Mouse (Mus musculus) gastrocnemius, adult 2 months (tissue): Measurements from ENCODE around the gene Il12a. TPM values are rescaled to one million over a fixed set of nuclear protein-coding genes. Genes with fewer than 3 reads are reported as not detected.
A peak's percentile ranks its signal among the peaks of the same experiment; 100 is the strongest.
"Not testable (repeated sequence)": the region's sequence is repeated elsewhere in the genome, so short reads cannot be mapped to it uniquely, and the experiment has no call there.

Experiments
- DNase-seq: peaks from one replicate; pipeline ENCODE4 v3.0.0; 2022
- H3K27ac ChIP-seq: fragments of 200-600 bp; 2 replicates; pipeline ENCODE4 v1.8.1; 2022; ENCODE audit warnings: mild to moderate bottlenecking
- H3K4me3 ChIP-seq: fragments of 200-600 bp; 2 replicates; pipeline ENCODE4 v1.8.1; 2022; ENCODE audit warnings: mild to moderate bottlenecking, moderate library complexity
- CTCF ChIP-seq: fragments of 200-600 bp; IDR thresholded peaks from 2 replicates; pipeline ENCODE4 v1.8.1; 2022; ENCODE audit warnings: antibody characterized with exemption, mild to moderate bottlenecking, moderate library complexity
- intact Hi-C: fragments of 180-260 bp; cut with DNase I; formaldehyde crosslinking; loops from one replicate; pipeline ENCODE4 v1.15.1; 2025
- total RNA-seq, 2 experiments: library from RNA; stranded (reverse); gene quantifications; 2 replicates each; pipeline ENCODE4 v1.2.3; 2021

Gene Il12a
- total RNA-seq, 2 experiments from 2014 or later: 4.1 to 4.8 TPM

GRCm38 (mm10) chr3:68711510-68711909, 21.1 kb downstream of the Il12a start:
- H3K4me3 ChIP-seq: no peak overlapping the region
- no peak for DNase-seq
- intact Hi-C loops: loop anchor here (5.0 to 10.0 kb wide), 4 partner anchors 149 to 654 kb away; no protein-coding TSS in a partner anchor
- no peak overlapping the region for H3K27ac ChIP-seq
- TF ChIP-seq CTCF: no peak

- no peak overlapping the region for H3K27ac ChIP-seq
- peak; percentile 65 for DNase-seq
- intact Hi-C loops: loop anchor here (1.0 to 10.0 kb wide), 6 partner anchors 67 to 656 kb away; no protein-coding TSS in a partner anchor
- peak overlapping the region; percentile 64 for H3K4me3 ChIP-seq
- TF ChIP-seq CTCF: peak; percentile 95; the same call in 1 of the 2 replicates
Observed at GRCm38 (mm10) chr3:68713550-68713949, 23.1 kb downstream of the Il12a start.

DNA sequence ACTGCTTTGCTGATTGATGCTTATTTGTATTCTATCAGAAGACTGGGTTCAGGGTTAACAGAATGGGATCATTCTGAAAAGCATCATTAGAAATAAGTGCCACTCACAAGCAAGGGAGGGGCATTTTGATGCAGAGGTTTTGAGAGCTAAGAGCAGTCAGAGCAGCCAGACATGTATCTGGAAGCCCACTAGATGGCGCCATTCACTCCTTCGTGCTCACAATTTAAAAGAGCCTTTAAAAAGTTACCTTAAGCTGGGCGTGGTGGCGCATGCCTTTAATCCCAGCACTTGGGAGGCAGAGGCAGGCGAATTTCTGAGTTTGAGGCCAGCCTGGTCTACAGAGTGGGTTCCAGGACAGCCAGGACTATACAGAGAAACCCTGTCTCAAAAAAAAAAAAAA, 26.9 kb downstream of the Il12a start:
- intact Hi-C loops: loop anchor here (10.0 kb wide), 2 partner anchors 237 to 253 kb away; no protein-coding TSS in a partner anchor
- TF ChIP-seq CTCF: peak; percentile 80
- not testable (repeated sequence) for H3K4me3 ChIP-seq, H3K27ac ChIP-seq
- peak; percentile 51 for DNase-seq

GRCm38 (mm10) chr3:68719229-68719819, 28.9 kb downstream of the Il12a start:
- no peak for DNase-seq
- Histone ChIP-seq H3K4me3 (no peak overlapping the region), H3K27ac (no peak overlapping the region)
- TF ChIP-seq CTCF: no peak
- intact Hi-C loops: loop anchor here (10.0 kb wide), 2 partner anchors 235 to 255 kb away; no protein-coding TSS in a partner anchor

GRCm38 (mm10) chr3:68720258-68720657, 29.8 kb downstream of the Il12a start:
- Histone ChIP-seq H3K27ac (no peak overlapping the region), H3K4me3 (no peak overlapping the region)
- TF ChIP-seq CTCF: peak; percentile 65
- peak; percentile 50 for DNase-seq
- intact Hi-C loops: no loop called here

DNA sequence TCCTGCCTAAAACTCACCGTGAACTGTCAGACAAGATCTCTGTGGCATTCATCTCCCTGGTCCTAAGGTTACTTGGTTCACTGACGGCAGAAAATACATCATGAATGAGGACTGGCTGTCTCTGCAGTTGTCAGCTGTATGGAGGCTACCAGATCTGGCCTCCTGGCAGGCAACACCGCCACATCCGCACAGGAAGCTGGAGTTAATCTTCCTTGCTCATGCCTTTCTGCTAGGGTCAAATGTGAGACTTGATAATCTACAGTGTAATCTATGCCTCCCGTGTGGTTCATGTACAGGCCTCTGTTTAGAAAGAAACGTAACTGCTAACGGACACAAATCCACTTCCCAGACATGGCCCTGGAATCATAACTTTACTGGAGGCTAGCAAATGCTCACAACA, 51.5 kb downstream of the Il12a start:
- no peak for DNase-seq
- H3K27ac ChIP-seq: no peak overlapping the region
- no peak for TF ChIP-seq CTCF
- intact Hi-C loops: no loop called here
- no peak overlapping the region for H3K4me3 ChIP-seq

DNA sequence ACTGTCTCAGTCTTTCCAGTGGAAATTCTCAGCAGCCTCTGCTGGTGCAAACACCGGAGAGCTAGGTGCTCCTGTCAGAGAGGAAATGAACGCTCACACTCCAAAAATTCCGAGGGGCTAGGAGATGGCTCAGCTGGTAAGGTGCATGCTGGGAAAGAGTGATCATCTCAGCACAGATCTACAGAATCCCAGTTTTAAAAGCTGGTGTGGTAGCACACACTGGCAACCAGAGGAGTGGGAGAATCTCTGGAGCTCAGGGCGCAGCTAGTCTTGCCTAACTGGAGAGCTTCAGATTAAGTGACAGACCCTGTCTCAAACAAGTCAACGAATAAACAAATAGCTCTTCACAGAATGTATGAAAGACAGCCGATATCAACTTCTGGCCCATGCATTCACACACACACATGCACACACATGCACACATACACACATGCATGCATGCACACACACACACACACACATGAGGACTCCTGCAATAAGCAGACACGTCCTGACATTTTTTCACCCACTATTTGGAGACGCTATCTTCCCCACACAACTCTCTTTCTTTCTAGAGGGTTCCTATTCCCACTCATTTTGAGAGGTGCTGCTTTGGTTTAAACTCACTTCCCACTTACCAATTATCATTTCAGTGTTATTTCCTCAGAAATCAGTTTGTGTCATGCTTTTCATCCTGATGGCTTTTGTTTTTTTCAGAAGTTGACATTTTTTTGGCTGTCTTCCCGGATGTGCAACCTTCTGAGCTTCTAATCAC, 52.5 kb downstream of the Il12a start:
- no peak overlapping the region for H3K27ac ChIP-seq
- intact Hi-C loops: no loop called here
- DNase-seq: no peak

DNA sequence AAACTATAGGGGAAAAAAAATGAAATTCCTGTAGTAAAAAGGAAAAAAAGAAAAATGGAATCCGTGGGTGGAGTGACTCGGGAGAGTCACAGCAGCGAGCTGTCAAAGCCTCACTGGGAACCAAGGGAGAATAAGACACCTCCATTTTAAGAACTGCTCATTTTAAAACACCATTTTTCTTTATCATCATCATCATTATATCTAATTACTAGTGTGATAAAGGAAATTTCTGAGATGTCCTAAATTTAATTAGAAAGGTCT, 53.0 kb downstream of the Il12a start:
- TF ChIP-seq CTCF: no peak
- Histone ChIP-seq H3K4me3 (no peak overlapping the region), H3K27ac (no peak overlapping the region)
- intact Hi-C loops: no loop called here
- DNase-seq: no peak

More for the DNA sequence above, 52.5 kb downstream of the Il12a start:
- no peak overlapping the region for H3K4me3 ChIP-seq
- no peak for TF ChIP-seq CTCF

- TF ChIP-seq CTCF: peak; percentile 62
- DNase-seq: no peak
- Histone ChIP-seq H3K27ac (no peak overlapping the region), H3K4me3 (no peak overlapping the region)
- intact Hi-C loops: no loop called here
Observed at GRCm38 (mm10) chr3:68744162-68744561, 53.7 kb downstream of the Il12a start.

- no peak for TF ChIP-seq CTCF
- Histone ChIP-seq H3K4me3 (no peak overlapping the region), H3K27ac (no peak overlapping the region)
- no peak for DNase-seq
- intact Hi-C loops: no loop called here
Observed at GRCm38 (mm10) chr3:68745033-68745432, 54.6 kb downstream of the Il12a start.

GRCm38 (mm10) chr3:68746282-68746681, 55.8 kb downstream of the Il12a start:
- intact Hi-C loops, DNase-seq, H3K4me3 ChIP-seq, H3K27ac ChIP-seq: not testable (repeated sequence)

Other genes starting within 250 kb of the Il12a start
- gene 1110032F04Rik, start 178.9 kb downstream of the Il12a start, total RNA-seq: under 1 TPM in 1 of 2 experiments, not detected in 1; 0.10 TPM